Mouse (Mus musculus): ENCODE results near the gene Hmgn1. TPM values are rescaled to one million over a fixed set of nuclear protein-coding genes. Genes with fewer than 3 reads are reported as not detected.
A peak's percentile ranks its signal among the peaks of the same experiment; 100 is the strongest.
"Not testable (repeated sequence)": the region's sequence is repeated elsewhere in the genome, so short reads cannot be mapped to it uniquely, and the experiment has no call there.

The Hmgn1 gene
- polyA plus RNA-seq, 1 experiment = 299 TPM

- H3K4me3 ChIP-seq (ENCODE audit: insufficient read depth, low read length) = 0 out of 2 replicates have a peak overlapping the region, but pooled peaks have one; percentile 14
- no peaks in the 10 kb centered on the region for H3K4me1 ChIP-seq (ENCODE audit: control insufficient read depth, insufficient read depth, low read length)
- H3K27ac ChIP-seq (ENCODE audit: insufficient read depth, low read length) = no peak overlapping the region; the same call in 1 of the 2 replicates
- TF ChIP-seq CTCF (IDR thresholded peaks at IDR 0.05; ENCODE audit: borderline replicate concordance, insufficient read depth, low read length) (no peak), POLR2A (IDR thresholded peaks at IDR 0.05; ENCODE audit: low read depth, low read length) (no peak)
These were observed 31.1 kb upstream of the Hmgn1 start for GRCm38 (mm10) chr16:96158511-96159080.

GRCm38 (mm10) chr16:96157171-96157570 is 29.6 kb upstream of the Hmgn1 start:
- Histone ChIP-seq H3K4me1 (ENCODE audit: control insufficient read depth, insufficient read depth, low read length) (no peaks in the 10 kb centered on the region), H3K27ac (ENCODE audit: insufficient read depth, low read length) (no peak overlapping the region)
- TF ChIP-seq CTCF (IDR thresholded peaks at IDR 0.05; ENCODE audit: borderline replicate concordance, insufficient read depth, low read length) (no peak), POLR2A (IDR thresholded peaks at IDR 0.05; ENCODE audit: low read depth, low read length) (no peak)

GRCm38 (mm10) chr16:96156019-96156418 is 28.5 kb upstream of the Hmgn1 start:
- H3K27ac ChIP-seq (ENCODE audit: insufficient read depth, low read length) = no peak overlapping the region
- H3K4me1 ChIP-seq (ENCODE audit: control insufficient read depth, insufficient read depth, low read length) = peaks cover 5% of the 10 kb centered on the region
- TF ChIP-seq POLR2A (IDR thresholded peaks at IDR 0.05; ENCODE audit: low read depth, low read length) (no peak), CTCF (IDR thresholded peaks at IDR 0.05; ENCODE audit: borderline replicate concordance, insufficient read depth, low read length) (no peak)
- H3K4me3 ChIP-seq (ENCODE audit: insufficient read depth, low read length) = no peak overlapping the region

More at GRCm38 (mm10) chr16:96157171-96157570, 29.6 kb upstream of the Hmgn1 start:
- no peak overlapping the region for H3K4me3 ChIP-seq (ENCODE audit: insufficient read depth, low read length)

DNA sequence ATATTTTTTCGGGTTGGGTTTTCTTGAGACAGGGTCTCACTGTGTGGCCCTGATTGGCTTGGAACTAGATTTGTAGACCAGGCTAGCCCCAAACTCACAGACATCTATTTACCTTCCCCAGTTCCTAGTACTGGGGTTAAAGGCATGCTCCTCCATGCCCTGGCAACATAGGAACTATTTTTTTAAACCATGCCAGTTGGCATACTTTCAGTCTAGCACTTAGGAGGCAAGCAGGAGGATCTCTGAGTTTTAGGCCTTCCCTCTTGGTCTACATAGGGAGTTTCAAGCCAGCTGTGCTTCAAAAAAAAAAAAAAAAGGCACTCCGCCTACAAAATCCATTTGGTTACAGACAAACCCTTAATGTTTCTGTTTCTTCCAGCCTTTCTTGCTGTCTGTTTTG is 26.9 kb upstream of the Hmgn1 start:
- no peak overlapping the region for H3K27ac ChIP-seq (ENCODE audit: insufficient read depth, low read length)
- H3K4me3 ChIP-seq (ENCODE audit: insufficient read depth, low read length) = no peak overlapping the region
- H3K4me1 ChIP-seq (ENCODE audit: control insufficient read depth, insufficient read depth, low read length) = peaks cover 13% of the 10 kb centered on the region
- TF ChIP-seq CTCF (IDR thresholded peaks at IDR 0.05; ENCODE audit: borderline replicate concordance, insufficient read depth, low read length) (no peak), POLR2A (IDR thresholded peaks at IDR 0.05; ENCODE audit: low read depth, low read length) (no peak)

GRCm38 (mm10) chr16:96151551-96151950 is 24.0 kb upstream of the Hmgn1 start:
- TF ChIP-seq CTCF (IDR thresholded peaks at IDR 0.05; ENCODE audit: borderline replicate concordance, insufficient read depth, low read length) (peak; percentile 90), POLR2A (IDR thresholded peaks at IDR 0.05; ENCODE audit: low read depth, low read length) (no peak)
- H3K4me1 ChIP-seq (ENCODE audit: control insufficient read depth, insufficient read depth, low read length) = peaks cover 22% of the 10 kb centered on the region
- no peak overlapping the region for H3K4me3 ChIP-seq (ENCODE audit: insufficient read depth, low read length)
- H3K27ac ChIP-seq (ENCODE audit: insufficient read depth, low read length) = peak overlapping the region; percentile 86

GRCm38 (mm10) chr16:96150995-96151394 is 23.5 kb upstream of the Hmgn1 start:
- Histone ChIP-seq H3K4me3 (ENCODE audit: insufficient read depth, low read length) (no peak overlapping the region), H3K27ac (ENCODE audit: insufficient read depth, low read length) (peak overlapping the region; percentile 86), H3K4me1 (ENCODE audit: control insufficient read depth, insufficient read depth, low read length) (peaks cover 22% of the 10 kb centered on the region)
- no peak for TF ChIP-seq CTCF (IDR thresholded peaks at IDR 0.05; ENCODE audit: borderline replicate concordance, insufficient read depth, low read length)
- TF ChIP-seq POLR2A (IDR thresholded peaks at IDR 0.05; ENCODE audit: low read depth, low read length) = no peak

GRCm38 (mm10) chr16:96149311-96149710 is 21.8 kb upstream of the Hmgn1 start:
- TF ChIP-seq CTCF (IDR thresholded peaks at IDR 0.05; ENCODE audit: borderline replicate concordance, insufficient read depth, low read length) (no peak), POLR2A (IDR thresholded peaks at IDR 0.05; ENCODE audit: low read depth, low read length) (no peak)
- H3K4me1 ChIP-seq (ENCODE audit: control insufficient read depth, insufficient read depth, low read length) = peaks cover 22% of the 10 kb centered on the region
- peak overlapping the region; percentile 75 for H3K27ac ChIP-seq (ENCODE audit: insufficient read depth, low read length)
- no peak overlapping the region for H3K4me3 ChIP-seq (ENCODE audit: insufficient read depth, low read length)

DNA sequence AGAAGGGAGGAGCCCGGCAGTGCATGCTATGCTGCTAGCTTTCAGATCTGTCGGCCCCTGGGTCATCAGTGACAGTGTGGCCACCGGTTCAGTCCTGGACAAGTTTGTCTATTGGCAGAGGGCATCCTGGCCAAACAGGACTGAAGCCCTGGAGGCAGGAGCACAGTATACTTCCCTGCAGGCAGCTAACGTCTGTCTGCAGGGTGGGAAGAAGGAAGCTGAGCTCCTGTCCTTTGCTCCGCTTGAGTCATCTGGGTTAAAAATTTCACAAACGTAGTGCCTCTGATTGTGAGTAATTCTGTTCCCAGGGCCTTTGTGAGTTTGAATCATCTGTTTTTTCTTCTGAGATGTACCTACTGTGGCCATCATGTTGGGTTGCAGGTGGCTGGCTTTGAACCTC is 21.3 kb upstream of the Hmgn1 start:
- no peak for TF ChIP-seq CTCF (IDR thresholded peaks at IDR 0.05; ENCODE audit: borderline replicate concordance, insufficient read depth, low read length)
- peak overlapping the region; percentile 75 for H3K27ac ChIP-seq (ENCODE audit: insufficient read depth, low read length)
- H3K4me3 ChIP-seq (ENCODE audit: insufficient read depth, low read length) = no peak overlapping the region
- H3K4me1 ChIP-seq (ENCODE audit: control insufficient read depth, insufficient read depth, low read length) = peaks cover 22% of the 10 kb centered on the region

DNA sequence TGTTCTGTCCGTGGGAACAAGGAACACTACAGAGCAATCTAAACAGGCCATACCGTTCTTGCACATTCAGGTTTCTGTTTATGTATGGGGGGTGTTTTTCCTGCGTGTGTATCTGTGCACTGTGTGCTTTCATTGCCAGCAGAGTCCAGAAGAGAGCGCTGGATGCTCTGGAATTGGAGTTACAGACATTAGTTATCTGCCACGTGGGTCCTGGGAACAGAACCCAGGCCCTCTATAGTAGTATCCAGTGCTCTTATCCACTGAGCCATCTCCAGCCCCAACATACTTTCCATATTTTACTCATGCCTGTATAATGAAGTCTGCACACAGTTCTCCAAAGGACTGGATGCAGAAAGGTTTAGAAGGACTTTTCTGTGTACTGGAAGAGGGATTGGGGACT is 18.3 kb upstream of the Hmgn1 start:
- H3K4me3 ChIP-seq (ENCODE audit: insufficient read depth, low read length) = peak overlapping the region; percentile 86
- H3K4me1 ChIP-seq (ENCODE audit: control insufficient read depth, insufficient read depth, low read length) = peaks cover 16% of the 10 kb centered on the region
- H3K27ac ChIP-seq (ENCODE audit: insufficient read depth, low read length) = no peak overlapping the region
- TF ChIP-seq CTCF (IDR thresholded peaks at IDR 0.05; ENCODE audit: borderline replicate concordance, insufficient read depth, low read length) (no peak), POLR2A (IDR thresholded peaks at IDR 0.05; ENCODE audit: low read depth, low read length) (no peak)

GRCm38 (mm10) chr16:96145110-96145800 is 17.7 kb upstream of the Hmgn1 start, which contains the start of gene Wrb:
Wrb (plus strand) TSS chr16:96145407.
- Histone ChIP-seq H3K27ac (ENCODE audit: insufficient read depth, low read length) (no peak within 1 kb of the TSS), H3K4me1 (ENCODE audit: control insufficient read depth, insufficient read depth, low read length) (peaks cover 12% of the 10 kb centered on the region), H3K4me3 (ENCODE audit: insufficient read depth, low read length) (peak within 1 kb of the TSS; percentile 86)
- TF ChIP-seq CTCF (IDR thresholded peaks at IDR 0.05; ENCODE audit: borderline replicate concordance, insufficient read depth, low read length) (peak; percentile 97), POLR2A (IDR thresholded peaks at IDR 0.05; ENCODE audit: low read depth, low read length) (peak; percentile 80)

GRCm38 (mm10) chr16:96144748-96145109 is 17.2 kb upstream of the Hmgn1 start:
- not testable (repeated sequence) for H3K27ac ChIP-seq (ENCODE audit: insufficient read depth, low read length); H3K4me1 ChIP-seq (ENCODE audit: control insufficient read depth, insufficient read depth, low read length); H3K4me3 ChIP-seq (ENCODE audit: insufficient read depth, low read length)

All from embryonic fibroblast, embryonic 13.5 days (primary cell).